Mouse (Mus musculus): ENCODE measurements at regions not wholly inside any gene's neighbourhood (a gene's known extent, or its start where the extent isn't known, plus 50 kb on each side); places are given as distances from the start of the nearest gene placed in this dataset.

GRCm38 (mm10) chr1:183938361-183938760 is 74.7 kb upstream of the Dusp10 start:
- TF ChIP-seq GATA1 (IDR thresholded peaks at IDR 0.05; ENCODE audit: borderline replicate concordance, low read length) (no peak), FLI1 (IDR thresholded peaks at IDR 0.05; ENCODE audit: low read length) (no peak)
